Mouse (Mus musculus): Measurements from ENCODE around the gene Ism1. TPM values are rescaled to one million over a fixed set of nuclear protein-coding genes. Genes with fewer than 3 reads are reported as not detected.
A peak's percentile ranks its signal among the peaks of the same experiment; 100 is the strongest.

The Ism1 gene
- polyA plus RNA-seq, 1 experiment from 2014 or later, result 0.79 TPM

DNA sequence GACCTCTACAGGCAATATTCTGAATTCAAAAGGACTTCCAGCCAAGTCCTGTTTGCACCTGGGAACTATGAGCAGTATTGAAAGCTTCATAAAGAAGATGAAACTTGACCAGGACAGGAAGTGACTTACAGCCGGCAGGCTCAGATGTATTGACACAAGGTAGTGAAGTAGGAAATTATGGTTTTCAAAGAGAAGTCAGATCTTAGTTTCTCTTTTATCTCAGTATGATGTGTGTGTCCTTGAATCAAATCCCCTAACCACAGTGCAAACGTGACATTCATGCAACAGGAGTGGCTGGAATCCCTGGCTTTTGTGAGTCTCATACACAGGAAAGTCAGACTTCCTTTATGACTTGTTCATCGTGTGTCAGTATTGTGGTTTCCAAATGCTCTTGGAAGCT, 27.0 kb downstream of the Ism1 start:
- WGBS, result 79% methylated on average over 3 of the region's 3 CpGs

DNA sequence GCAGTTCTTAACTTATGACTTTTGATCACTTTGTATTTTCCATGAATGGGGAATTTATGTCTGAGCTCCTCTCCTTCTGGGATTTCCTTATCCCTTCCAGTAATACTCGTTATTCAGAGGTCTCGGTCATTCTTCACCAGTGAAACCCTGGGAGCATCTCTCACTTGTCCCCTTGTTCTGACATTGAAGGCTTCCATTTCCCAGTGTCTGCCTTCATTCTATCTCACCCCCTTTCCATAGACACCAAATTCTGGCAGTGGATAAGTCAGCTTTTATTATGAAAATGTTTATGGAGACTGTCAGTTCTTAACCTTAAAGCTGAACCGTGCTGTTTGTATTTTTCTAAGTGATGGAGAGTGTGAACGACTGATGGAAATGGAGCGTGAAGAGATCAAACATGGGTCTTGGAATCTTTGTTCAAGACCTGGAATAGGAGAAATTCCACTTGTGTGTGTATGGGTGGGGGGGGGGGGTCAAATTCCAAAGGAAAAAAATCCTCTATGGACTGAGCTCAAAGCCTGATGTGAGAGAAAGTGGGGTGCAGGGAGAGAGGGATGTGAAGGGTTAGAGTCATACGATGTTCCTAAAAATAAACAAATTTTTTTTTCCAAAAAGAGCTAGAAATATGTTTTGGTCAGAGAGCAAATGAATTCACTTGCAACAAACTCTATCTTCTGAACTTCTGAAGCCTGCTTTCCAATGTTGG, 30.4 kb downstream of the Ism1 start:
- 68% methylated on average over 6 of the region's 6 CpGs for WGBS

More for the DNA sequence above, 27.0 kb downstream of the Ism1 start:
- Histone ChIP-seq H3K4me1 (ENCODE audit: control insufficient read depth, insufficient read depth, low read depth, low read length) (no peaks in the 10 kb centered on the region), H3K4me2 (ENCODE audit: low read length) (no peak overlapping the region), H3K9me3 (ENCODE audit: control insufficient read depth, low read length) (no peaks in the 10 kb centered on the region), H3K9ac (ENCODE audit: low read depth, low read length) (no peak overlapping the region), H3K27ac (ENCODE audit: low read depth, low read length) (no peak overlapping the region), H3K36me3 (ENCODE audit: control insufficient read depth, insufficient read depth, low read length) (no peaks in the 10 kb centered on the region), H3K4me3 (ENCODE audit: low read length) (no peak overlapping the region), H3K27me3 (replicated peaks; ENCODE audit: control insufficient read depth, insufficient read depth, low read length) (no peaks in the 10 kb centered on the region)
- no peak for ATAC-seq

DNA sequence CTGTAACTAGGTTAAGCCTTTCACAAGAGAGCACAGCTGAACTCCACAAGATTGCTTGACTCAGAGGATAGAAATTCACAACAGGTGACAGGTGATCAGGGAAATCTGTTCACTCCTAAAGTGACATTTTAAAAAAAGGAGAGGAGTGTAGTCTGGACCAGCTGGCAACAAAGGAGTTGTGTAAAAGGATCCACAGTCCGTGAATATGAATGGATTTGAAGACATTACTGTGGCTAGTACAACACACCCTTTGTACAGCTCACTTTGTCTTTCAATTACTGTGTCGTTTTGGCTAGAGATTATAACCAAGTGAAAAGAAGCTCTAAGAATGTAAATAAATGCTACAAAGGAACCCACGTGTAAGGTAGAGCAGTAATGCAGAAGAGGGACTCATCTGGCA, 33.7 kb downstream of the Ism1 start:
- Histone ChIP-seq H3K4me3 (ENCODE audit: low read length) (no peak overlapping the region), H3K9me3 (ENCODE audit: control insufficient read depth, low read length) (no peaks in the 10 kb centered on the region), H3K9ac (ENCODE audit: low read depth, low read length) (no peak overlapping the region), H3K4me2 (ENCODE audit: low read length) (no peak overlapping the region), H3K27ac (ENCODE audit: low read depth, low read length) (no peak overlapping the region), H3K27me3 (replicated peaks; ENCODE audit: control insufficient read depth, insufficient read depth, low read length) (no peaks in the 10 kb centered on the region), H3K4me1 (ENCODE audit: control insufficient read depth, insufficient read depth, low read depth, low read length) (no peaks in the 10 kb centered on the region), H3K36me3 (ENCODE audit: control insufficient read depth, insufficient read depth, low read length) (no peaks in the 10 kb centered on the region)
- ATAC-seq, result no peak
- WGBS, result 34% methylated on average over 3 of the region's 3 CpGs

More for the DNA sequence above, 30.4 kb downstream of the Ism1 start:
- no peaks in the 10 kb centered on the region for H3K4me1 ChIP-seq (ENCODE audit: control insufficient read depth, insufficient read depth, low read depth, low read length)
- no peak for ATAC-seq
- no peak overlapping the region for H3K4me3 ChIP-seq (ENCODE audit: low read length)
- no peaks in the 10 kb centered on the region for H3K27me3 ChIP-seq (replicated peaks; ENCODE audit: control insufficient read depth, insufficient read depth, low read length)
- H3K36me3 ChIP-seq (ENCODE audit: control insufficient read depth, insufficient read depth, low read length), result no peaks in the 10 kb centered on the region
- H3K27ac ChIP-seq (ENCODE audit: low read depth, low read length), result no peak overlapping the region
- no peak overlapping the region for H3K9ac ChIP-seq (ENCODE audit: low read depth, low read length)
- H3K9me3 ChIP-seq (ENCODE audit: control insufficient read depth, low read length), result no peaks in the 10 kb centered on the region
- H3K4me2 ChIP-seq (ENCODE audit: low read length), result no peak overlapping the region

DNA sequence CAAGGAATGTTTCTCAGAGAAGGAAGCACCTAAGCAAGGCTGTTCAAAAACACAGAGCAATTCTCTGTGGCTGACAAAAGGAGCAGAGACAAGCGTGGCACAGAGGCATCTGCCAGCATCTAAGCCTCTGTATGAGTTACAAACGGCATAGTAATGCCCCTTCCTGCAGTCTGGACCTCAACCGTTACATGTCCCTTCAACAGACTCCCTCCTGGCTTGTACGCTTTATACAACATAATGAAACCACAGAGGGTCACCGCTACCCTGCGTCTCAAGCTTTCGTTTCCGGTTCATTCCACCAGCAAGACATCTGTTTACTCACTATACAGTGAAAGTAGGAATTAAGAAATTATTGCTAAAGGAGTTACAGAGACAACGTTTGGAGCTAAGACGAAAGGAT, 34.1 kb downstream of the Ism1 start:
- no peak overlapping the region for H3K4me2 ChIP-seq (ENCODE audit: low read length)
- no peak overlapping the region for H3K4me3 ChIP-seq (ENCODE audit: low read length)
- WGBS, result 70% methylated on average over 10 of the region's 10 CpGs
- H3K27me3 ChIP-seq (replicated peaks; ENCODE audit: control insufficient read depth, insufficient read depth, low read length), result no peaks in the 10 kb centered on the region
- H3K27ac ChIP-seq (ENCODE audit: low read depth, low read length), result no peak overlapping the region
- no peaks in the 10 kb centered on the region for H3K4me1 ChIP-seq (ENCODE audit: control insufficient read depth, insufficient read depth, low read depth, low read length)
- ATAC-seq, result no peak
- H3K9ac ChIP-seq (ENCODE audit: low read depth, low read length), result no peak overlapping the region
- H3K36me3 ChIP-seq (ENCODE audit: control insufficient read depth, insufficient read depth, low read length), result no peaks in the 10 kb centered on the region
- H3K9me3 ChIP-seq (ENCODE audit: control insufficient read depth, low read length), result no peaks in the 10 kb centered on the region

DNA sequence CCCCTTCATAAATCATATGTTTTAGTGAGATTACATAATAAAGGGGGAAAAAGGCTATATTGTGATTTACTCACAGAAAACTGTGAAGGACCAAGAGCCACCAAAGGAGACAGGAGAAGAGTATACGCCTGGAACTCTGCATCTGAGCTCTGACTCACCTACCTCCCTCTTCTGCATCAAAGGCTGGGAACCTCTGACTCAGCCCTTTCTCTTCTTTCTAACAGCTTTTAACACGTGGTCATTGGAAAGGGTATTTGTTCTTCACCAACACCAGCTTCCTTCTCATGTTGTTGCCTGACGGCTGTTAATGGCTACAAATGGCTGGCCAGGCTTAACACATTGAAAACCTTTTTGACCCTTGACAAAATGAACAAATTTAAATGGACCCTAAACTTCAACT, 36.2 kb downstream of the Ism1 start:
- H3K9me3 ChIP-seq (ENCODE audit: control insufficient read depth, low read length), result no peaks in the 10 kb centered on the region
- no peaks in the 10 kb centered on the region for H3K36me3 ChIP-seq (ENCODE audit: control insufficient read depth, insufficient read depth, low read length)
- ATAC-seq, result no peak
- H3K27ac ChIP-seq (ENCODE audit: low read depth, low read length), result no peak overlapping the region
- H3K4me3 ChIP-seq (ENCODE audit: low read length), result no peak overlapping the region
- WGBS, result 67% methylated on average over 3 of the region's 3 CpGs
- H3K27me3 ChIP-seq (replicated peaks; ENCODE audit: control insufficient read depth, insufficient read depth, low read length), result no peaks in the 10 kb centered on the region
- no peak overlapping the region for H3K4me2 ChIP-seq (ENCODE audit: low read length)
- H3K9ac ChIP-seq (ENCODE audit: low read depth, low read length), result no peak overlapping the region
- no peaks in the 10 kb centered on the region for H3K4me1 ChIP-seq (ENCODE audit: control insufficient read depth, insufficient read depth, low read depth, low read length)

DNA sequence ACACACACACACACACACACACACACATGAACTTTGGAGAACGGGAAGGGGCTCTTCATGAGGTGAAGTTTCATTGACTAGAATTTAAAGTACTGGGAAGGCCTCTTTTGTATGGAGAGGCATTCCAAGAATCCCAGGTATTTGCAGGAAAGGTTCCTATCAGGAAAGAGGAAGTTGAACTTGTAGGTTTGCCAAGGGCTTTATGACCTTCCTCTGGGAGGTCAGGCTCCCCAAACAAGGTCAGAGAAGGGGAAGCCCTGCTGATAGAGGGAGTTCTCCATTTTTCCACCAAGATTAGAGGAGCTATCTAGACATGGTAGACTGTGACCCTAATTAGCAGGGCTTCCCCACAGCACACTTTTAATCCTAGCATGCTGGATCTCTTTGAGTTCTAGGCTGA, 39.8 kb downstream of the Ism1 start:
- Histone ChIP-seq H3K36me3 (ENCODE audit: control insufficient read depth, insufficient read depth, low read length) (no peaks in the 10 kb centered on the region), H3K9ac (ENCODE audit: low read depth, low read length) (no peak overlapping the region), H3K4me1 (ENCODE audit: control insufficient read depth, insufficient read depth, low read depth, low read length) (no peaks in the 10 kb centered on the region), H3K4me2 (ENCODE audit: low read length) (no peak overlapping the region), H3K27ac (ENCODE audit: low read depth, low read length) (no peak overlapping the region), H3K27me3 (replicated peaks; ENCODE audit: control insufficient read depth, insufficient read depth, low read length) (no peaks in the 10 kb centered on the region), H3K4me3 (ENCODE audit: low read length) (no peak overlapping the region), H3K9me3 (ENCODE audit: control insufficient read depth, low read length) (no peaks in the 10 kb centered on the region; the same call in 1 of the 2 replicates)
- WGBS, result 88% methylated on average over 1 of the region's 1 CpGs
- ATAC-seq, result no peak

DNA sequence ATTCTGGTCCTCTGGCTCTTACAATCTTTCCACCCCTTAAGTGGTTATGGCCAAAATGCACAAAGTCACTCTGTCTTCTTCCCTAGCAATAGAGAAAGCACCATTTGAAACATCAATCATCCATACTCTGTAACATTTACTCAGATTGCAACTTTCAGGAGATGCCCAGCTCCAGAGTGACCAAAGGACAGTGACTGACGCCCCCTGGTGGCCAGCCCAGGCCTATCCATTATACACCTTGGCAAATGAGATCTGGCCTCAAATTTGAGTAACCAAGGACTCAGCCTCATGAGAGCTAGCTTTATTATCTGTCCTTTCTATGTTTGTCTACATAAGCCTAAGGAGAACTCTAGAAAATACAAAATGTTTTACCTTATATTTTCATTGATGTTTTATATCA, 44.7 kb downstream of the Ism1 start:
- H3K4me2 ChIP-seq (ENCODE audit: low read length), result no peak overlapping the region
- H3K4me1 ChIP-seq (ENCODE audit: control insufficient read depth, insufficient read depth, low read depth, low read length), result no peaks in the 10 kb centered on the region
- H3K4me3 ChIP-seq (ENCODE audit: low read length), result no peak overlapping the region
- ATAC-seq, result no peak
- no peaks in the 10 kb centered on the region for H3K27me3 ChIP-seq (replicated peaks; ENCODE audit: control insufficient read depth, insufficient read depth, low read length)
- H3K9me3 ChIP-seq (ENCODE audit: control insufficient read depth, low read length), result no peaks in the 10 kb centered on the region; the same call in 1 of the 2 replicates
- no peak overlapping the region for H3K27ac ChIP-seq (ENCODE audit: low read depth, low read length)
- no peak overlapping the region for H3K9ac ChIP-seq (ENCODE audit: low read depth, low read length)
- H3K36me3 ChIP-seq (ENCODE audit: control insufficient read depth, insufficient read depth, low read length), result no peaks in the 10 kb centered on the region
- 0% methylated on average over 1 of the region's 1 CpGs for WGBS

DNA sequence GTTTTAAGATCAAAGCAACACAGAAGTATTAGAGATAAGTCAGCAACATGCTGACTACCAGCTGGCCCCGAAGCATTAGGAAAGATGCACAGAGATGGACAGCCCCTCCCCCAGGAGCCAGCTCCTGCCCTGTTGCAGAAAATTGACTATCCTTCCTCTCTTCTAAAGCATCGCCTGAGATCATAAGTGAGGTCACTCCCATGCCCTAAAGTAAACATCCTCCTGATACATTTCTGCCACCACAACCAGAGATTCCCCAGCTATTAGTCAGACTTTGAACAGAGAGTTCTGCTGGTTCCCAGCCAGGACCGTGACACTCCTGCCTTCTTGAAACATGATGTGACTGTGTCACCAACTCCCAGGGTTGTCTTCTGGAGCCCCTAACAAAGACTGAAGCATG, 45.3 kb downstream of the Ism1 start:
- Histone ChIP-seq H3K27me3 (replicated peaks; ENCODE audit: control insufficient read depth, insufficient read depth, low read length) (no peaks in the 10 kb centered on the region), H3K36me3 (ENCODE audit: control insufficient read depth, insufficient read depth, low read length) (no peaks in the 10 kb centered on the region), H3K27ac (ENCODE audit: low read depth, low read length) (no peak overlapping the region), H3K4me1 (ENCODE audit: control insufficient read depth, insufficient read depth, low read depth, low read length) (no peaks in the 10 kb centered on the region), H3K9me3 (ENCODE audit: control insufficient read depth, low read length) (no peaks in the 10 kb centered on the region; the same call in 1 of the 2 replicates), H3K4me3 (ENCODE audit: low read length) (no peak overlapping the region), H3K4me2 (ENCODE audit: low read length) (no peak overlapping the region), H3K9ac (ENCODE audit: low read depth, low read length) (no peak overlapping the region)
- 74% methylated on average over 3 of the region's 3 CpGs for WGBS
- no peak for ATAC-seq

DNA sequence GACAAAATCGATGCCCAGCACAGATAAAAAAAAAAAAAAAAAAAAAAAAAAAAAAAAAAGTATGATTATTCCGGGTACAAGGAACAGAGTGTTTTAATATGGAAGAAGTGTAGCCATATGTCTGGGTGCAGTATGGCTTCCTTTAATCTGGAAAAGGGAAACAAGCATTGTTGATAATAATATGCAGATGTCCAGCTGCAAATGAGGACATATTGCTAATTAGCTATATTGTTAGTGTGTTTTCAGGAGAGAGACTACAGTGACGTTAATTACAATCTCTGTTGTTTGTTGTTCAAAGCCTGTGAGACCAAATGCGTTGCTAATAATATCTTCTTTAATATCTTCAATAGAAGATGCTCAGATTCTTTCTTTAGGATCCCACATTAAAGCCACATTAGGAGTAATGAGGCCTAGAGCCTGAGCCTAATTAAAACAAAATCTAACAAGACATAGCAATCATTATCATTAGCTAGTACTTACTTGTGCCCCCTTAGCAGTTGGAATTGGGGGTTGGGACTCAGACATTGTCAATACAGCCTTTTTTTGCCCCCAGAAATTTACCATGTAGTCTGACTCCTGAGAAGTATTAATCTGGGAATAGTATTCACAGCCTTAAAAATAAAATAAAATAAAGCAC, 46.3 kb downstream of the Ism1 start:
- no peaks in the 10 kb centered on the region for H3K36me3 ChIP-seq (ENCODE audit: control insufficient read depth, insufficient read depth, low read length)
- no peak overlapping the region for H3K27ac ChIP-seq (ENCODE audit: low read depth, low read length)
- no peaks in the 10 kb centered on the region for H3K4me1 ChIP-seq (ENCODE audit: control insufficient read depth, insufficient read depth, low read depth, low read length)
- H3K9me3 ChIP-seq (ENCODE audit: control insufficient read depth, low read length), result no peaks in the 10 kb centered on the region; the same call in 1 of the 2 replicates
- H3K9ac ChIP-seq (ENCODE audit: low read depth, low read length), result no peak overlapping the region
- no peak overlapping the region for H3K4me3 ChIP-seq (ENCODE audit: low read length)
- WGBS, result 66% methylated on average over 4 of the region's 4 CpGs
- H3K4me2 ChIP-seq (ENCODE audit: low read length), result no peak overlapping the region
- peak; percentile 42; the same call in 1 of the 2 replicates for ATAC-seq
- no peaks in the 10 kb centered on the region for H3K27me3 ChIP-seq (replicated peaks; ENCODE audit: control insufficient read depth, insufficient read depth, low read length)

All from hindbrain, embryonic 16.5 days (tissue).